Mouse (Mus musculus) liver, embryonic 12.5 days (tissue): ENCODE results near the gene Ccdc60. TPM values are rescaled to one million over a fixed set of nuclear protein-coding genes. Genes with fewer than 3 reads are reported as not detected.

Experiments
- ATAC-seq: fragments of 200-750 bp; cut with Nextera tagmentation; 2 replicates; pipeline ENCODE4 v1.8.0; 2017; ENCODE audit warnings: moderate number of reproducible peaks, mild to moderate bottlenecking, moderate library complexity
- H3K27ac ChIP-seq: fragments of 300-500 bp; sonication (generic); 2 replicates; pipeline ENCODE4 v1.5.1; 2016; ENCODE audit warnings: mild to moderate bottlenecking
- H3K27me3 ChIP-seq: fragments of 300-500 bp; sonication (generic); replicated peaks from 2 replicates; pipeline ENCODE4 v1.6.1; 2016; ENCODE audit warnings: mild to moderate bottlenecking, moderate library complexity
- H3K36me3 ChIP-seq: fragments of 300-500 bp; sonication (generic); 2 replicates; pipeline ENCODE4 v1.6.1; 2016; ENCODE audit warnings: mild to moderate bottlenecking, moderate library complexity
- H3K4me1 ChIP-seq: fragments of 300-500 bp; sonication (generic); 2 replicates; pipeline ENCODE4 v1.6.1; 2016
- H3K4me2 ChIP-seq: fragments of 300-500 bp; sonication (generic); 2 replicates; pipeline ENCODE4 v1.6.1; 2016; ENCODE audit warnings: mild to moderate bottlenecking, moderate library complexity
- H3K4me3 ChIP-seq: fragments of 300-500 bp; sonication (generic); 2 replicates; pipeline ENCODE4 v1.5.1; 2016; ENCODE audit warnings: mild to moderate bottlenecking, moderate library complexity
- H3K9ac ChIP-seq: fragments of 300-500 bp; sonication (generic); 2 replicates; pipeline ENCODE4 v1.6.1; 2016; ENCODE audit warnings: mild to moderate bottlenecking, moderate library complexity
- H3K9me3 ChIP-seq: fragments of 300-500 bp; sonication (generic); replicated peaks from 2 replicates; pipeline ENCODE4 v1.6.1; 2016; ENCODE audit warnings: mild to moderate bottlenecking, moderate library complexity
- WGBS: fragments of 180-500 bp; shearing (Covaris S2); methylation state at CpG from one replicate; pipeline ENCODE4 v1.1.7; 2016; ENCODE audit not compliant: insufficient replicate concordance; 5-methylcytosine and 5-hydroxymethylcytosine counted together
- polyA plus RNA-seq: library from polyadenylated mRNA; unstranded; fragments of >200 nt; fragmentation: Nextera tagmentation; extraction: Ambion mirVana; gene quantifications from 2 replicates; pipeline ENCODE4 v1.2.1, GENCODE M21; 2016

Ccdc60 gene
- polyA plus RNA-seq, 1 experiment from 2014 or later, result 0.10 TPM

- Histone ChIP-seq H3K9ac (no peak within 1 kb of the TSS), H3K4me2 (no peak within 1 kb of the TSS), H3K9me3 (no peaks in the 10 kb centered on the region), H3K27me3 (peaks cover 33% of the 10 kb centered on the region), H3K4me3 (no peak within 1 kb of the TSS), H3K36me3 (no peaks in the 10 kb centered on the region), H3K27ac (no peak within 1 kb of the TSS), H3K4me1 (no peaks in the 10 kb centered on the region)
- 20% methylated on average over 17 of the region's 17 CpGs for WGBS
- ATAC-seq, result no peak
Observed at GRCm38 (mm10) chr5:116083081-116083480, 205.7 kb downstream of the Ccdc60 start, which contains the start of gene Tmem233. TSS of gene Tmem233 (minus strand) at chr5:116083244.

- Histone ChIP-seq H3K36me3 (no peaks in the 10 kb centered on the region), H3K27me3 (peaks cover 33% of the 10 kb centered on the region), H3K9me3 (no peaks in the 10 kb centered on the region), H3K4me2 (no peak overlapping the region), H3K27ac (no peak overlapping the region), H3K4me1 (no peaks in the 10 kb centered on the region), H3K9ac (no peak overlapping the region), H3K4me3 (no peak overlapping the region)
- ATAC-seq, result no peak
- WGBS, result 36% methylated on average over 17 of the region's 17 CpGs
Observed at GRCm38 (mm10) chr5:116082241-116082900, 206.4 kb downstream of the Ccdc60 start.

- Histone ChIP-seq H3K36me3 (no peaks in the 10 kb centered on the region), H3K4me2 (no peak overlapping the region), H3K9me3 (no peaks in the 10 kb centered on the region), H3K27ac (no peak overlapping the region), H3K4me1 (no peaks in the 10 kb centered on the region), H3K4me3 (no peak overlapping the region), H3K27me3 (peaks cover 33% of the 10 kb centered on the region), H3K9ac (no peak overlapping the region)
- no peak for ATAC-seq
- WGBS, result 62% methylated on average over 7 of the region's 7 CpGs
Observed at GRCm38 (mm10) chr5:116081616-116082015, 207.2 kb downstream of the Ccdc60 start.

- H3K36me3 ChIP-seq, result no peaks in the 10 kb centered on the region
- no peak overlapping the region for H3K27ac ChIP-seq
- WGBS, result 23% methylated on average over 6 of the region's 6 CpGs
Observed at GRCm38 (mm10) chr5:116080736-116081135, 208.0 kb downstream of the Ccdc60 start.

More at GRCm38 (mm10) chr5:116080736-116081135, 208.0 kb downstream of the Ccdc60 start:
- Histone ChIP-seq H3K9ac (no peak overlapping the region), H3K4me2 (no peak overlapping the region), H3K9me3 (no peaks in the 10 kb centered on the region), H3K4me1 (no peaks in the 10 kb centered on the region), H3K4me3 (no peak overlapping the region), H3K27me3 (peaks cover 33% of the 10 kb centered on the region)
- no peak for ATAC-seq

Other genes with a start within 250 kb of the Ccdc60 start
- not detected in 2 replicates for gene Tmem233, start 205.7 kb downstream of the Ccdc60 start, polyA plus RNA-seq
- 1.2 and 1.5 TPM in 2 replicates for gene Hspb8, start 133.9 kb upstream of the Ccdc60 start, polyA plus RNA-seq